Mouse (Mus musculus): ENCODE measurements around the gene Filip1.

- peak; percentile 68; the same call in 1 of the 2 replicates for TF ChIP-seq CTCF (IDR thresholded peaks at IDR 0.05; ENCODE audit: borderline replicate concordance, extremely low read depth, insufficient read depth, insufficient read length)
- no peak for TF ChIP-seq POLR2A (IDR thresholded peaks at IDR 0.05; ENCODE audit: borderline replicate concordance, extremely low read depth, insufficient read depth, insufficient read length, poor library complexity, severe bottlenecking)
Observed at GRCm38 (mm10) chr9:80026017-80026416, 13.4 kb upstream of the Filip1 start.

All from brain, embryonic 14.5 days (tissue).